Mouse (Mus musculus): ENCODE measurements around the gene Bivm.

The Bivm gene

GRCm38 (mm10) chr1:44118239-44119054 is at the start of gene Bivm, which contains the start of gene Kdelc1:
Gene Bivm (plus strand): TSS chr1:44118957.
Gene Kdelc1 (minus strand): TSS chr1:44118808.
- peak; percentile 95 for DNase-seq (ENCODE audit: low read depth, low spot score)

- peak; percentile 33 for DNase-seq (ENCODE audit: low read depth, low spot score)
Observed at GRCm38 (mm10) chr1:44101448-44102225, 17.1 kb upstream of the Bivm start.

GRCm38 (mm10) chr1:44102259-44102717 is 16.5 kb upstream of the Bivm start, which contains the start of gene Tex30:
Gene Tex30 (minus strand): TSS chr1:44102441.
- peak; percentile 97 for DNase-seq (ENCODE audit: low read depth, low spot score)

GRCm38 (mm10) chr1:44102939-44103338 is 15.8 kb upstream of the Bivm start:
- peak; percentile 10 for DNase-seq (ENCODE audit: low read depth, low spot score)

GRCm38 (mm10) chr1:44117571-44117970 is 1.2 kb upstream of the Bivm start:
- no peak for DNase-seq (ENCODE audit: low read depth, low spot score)

- peak; percentile 75 for DNase-seq (ENCODE audit: low read depth, low spot score)
Observed at GRCm38 (mm10) chr1:44119201-44120073, 680 bp downstream of the Bivm start.

GRCm38 (mm10) chr1:44120074-44120406 is 1.3 kb downstream of the Bivm start:
- no peak for DNase-seq (ENCODE audit: low read depth, low spot score)

- DNase-seq (ENCODE audit: low read depth, low spot score): no peak
Observed at GRCm38 (mm10) chr1:44122256-44122655, 3.5 kb downstream of the Bivm start.

GRCm38 (mm10) chr1:44125590-44125989 is 6.8 kb downstream of the Bivm start:
- no peak for DNase-seq (ENCODE audit: low read depth, low spot score)

GRCm38 (mm10) chr1:44129929-44130581 is 11.3 kb downstream of the Bivm start:
- no peak for DNase-seq (ENCODE audit: low read depth, low spot score)

GRCm38 (mm10) chr1:44140232-44140631 is 21.5 kb downstream of the Bivm start:
- DNase-seq (ENCODE audit: low read depth, low spot score): no peak

- DNase-seq (ENCODE audit: low read depth, low spot score): no peak
Observed at GRCm38 (mm10) chr1:44142747-44143146, 24.0 kb downstream of the Bivm start.

- peak; percentile 92 for DNase-seq (ENCODE audit: low read depth, low spot score)
Observed at GRCm38 (mm10) chr1:44147563-44148381, 29.0 kb downstream of the Bivm start, which contains the start of gene Ercc5. Gene Ercc5 (plus strand): TSS chr1:44147744.

GRCm38 (mm10) chr1:44148706-44149105 is 29.9 kb downstream of the Bivm start:
- peak; percentile 31 for DNase-seq (ENCODE audit: low read depth, low spot score)

- DNase-seq (ENCODE audit: low read depth, low spot score): no peak
Observed at GRCm38 (mm10) chr1:44155287-44155686, 36.5 kb downstream of the Bivm start.

GRCm38 (mm10) chr1:44158317-44158716 is 39.6 kb downstream of the Bivm start:
- no peak for DNase-seq (ENCODE audit: low read depth, low spot score)

- no peak for DNase-seq (ENCODE audit: low read depth, low spot score)
Observed at GRCm38 (mm10) chr1:44161818-44162217, 43.1 kb downstream of the Bivm start.

GRCm38 (mm10) chr1:44162389-44162788 is 43.6 kb downstream of the Bivm start:
- DNase-seq (ENCODE audit: low read depth, low spot score): no peak

- no peak for DNase-seq (ENCODE audit: low read depth, low spot score)
Observed at GRCm38 (mm10) chr1:44167859-44168383, 49.2 kb downstream of the Bivm start.

GRCm38 (mm10) chr1:44172656-44173055 is 53.9 kb downstream of the Bivm start:
- no peak for DNase-seq (ENCODE audit: low read depth, low spot score)

Data from forelimb bud, embryonic 11.5 days (tissue).